Mouse (Mus musculus): Measurements from ENCODE around the gene Gm8024. TPM values are rescaled to one million over a fixed set of nuclear protein-coding genes. Genes with fewer than 3 reads are reported as not detected.
"Not testable (repeated sequence)": the region's sequence is repeated elsewhere in the genome, so short reads cannot be mapped to it uniquely, and the experiment has no call there.

The Gm8024 gene
- not detected for total RNA-seq (2018; cell fraction: chromatin; rRNA removed)
- not detected for total RNA-seq (2018; cell fraction: cytosol; rRNA removed)
- not detected for total RNA-seq (2018; cell fraction: nucleus; rRNA removed)
- polyA plus RNA-seq (2018), result not detected in 3 replicates

- H3K4me3 ChIP-seq (ENCODE audit: inconsistent target); H3K79me2 ChIP-seq (ENCODE audit: inconsistent target); H3K27ac ChIP-seq; H3K36me3 ChIP-seq (ENCODE audit: inconsistent target): not testable (repeated sequence)
- WGBS (ENCODE audit: missing documents), result no CpG with 5 or more reads among the region's 3 CpGs
Measured at GRCm38 (mm10) chr14:42524182-42524581, at the start of gene Gm8024. Gm8024 (minus strand) TSS chr14:42524282.

DNA sequence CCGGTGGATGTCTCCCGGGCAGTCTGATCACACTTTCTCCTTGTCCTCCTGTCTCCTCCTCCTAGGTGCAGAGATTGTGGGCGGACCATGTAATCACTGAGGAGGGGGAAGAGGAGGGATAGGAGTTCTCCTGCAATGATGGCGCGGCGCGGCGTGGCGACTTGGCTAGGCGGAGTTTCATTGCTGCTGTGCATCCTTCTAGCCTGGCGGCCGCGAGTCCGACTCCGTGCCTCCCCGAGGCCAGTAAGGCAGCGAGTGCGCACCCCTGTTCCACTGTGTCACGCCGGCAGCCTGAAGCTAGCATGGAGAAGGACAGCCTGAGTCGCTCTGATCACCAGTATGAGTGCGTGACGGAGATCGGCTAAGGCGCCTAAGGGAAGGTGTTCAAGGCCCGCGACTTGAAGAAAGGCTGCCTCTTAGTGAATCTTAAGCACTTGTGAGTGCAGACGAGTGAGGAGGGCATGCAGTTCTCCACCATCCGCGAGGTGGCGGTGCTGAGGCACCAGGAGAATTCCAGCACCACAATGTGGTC lies 19.2 kb upstream of the Gm8024 start:
- not testable (repeated sequence) for H3K4me3 ChIP-seq (ENCODE audit: inconsistent target); H3K36me3 ChIP-seq (ENCODE audit: inconsistent target); H3K27ac ChIP-seq; H3K79me2 ChIP-seq (ENCODE audit: inconsistent target)
- 3% methylated on average over 4 of the region's 31 CpGs for WGBS (ENCODE audit: missing documents)

DNA sequence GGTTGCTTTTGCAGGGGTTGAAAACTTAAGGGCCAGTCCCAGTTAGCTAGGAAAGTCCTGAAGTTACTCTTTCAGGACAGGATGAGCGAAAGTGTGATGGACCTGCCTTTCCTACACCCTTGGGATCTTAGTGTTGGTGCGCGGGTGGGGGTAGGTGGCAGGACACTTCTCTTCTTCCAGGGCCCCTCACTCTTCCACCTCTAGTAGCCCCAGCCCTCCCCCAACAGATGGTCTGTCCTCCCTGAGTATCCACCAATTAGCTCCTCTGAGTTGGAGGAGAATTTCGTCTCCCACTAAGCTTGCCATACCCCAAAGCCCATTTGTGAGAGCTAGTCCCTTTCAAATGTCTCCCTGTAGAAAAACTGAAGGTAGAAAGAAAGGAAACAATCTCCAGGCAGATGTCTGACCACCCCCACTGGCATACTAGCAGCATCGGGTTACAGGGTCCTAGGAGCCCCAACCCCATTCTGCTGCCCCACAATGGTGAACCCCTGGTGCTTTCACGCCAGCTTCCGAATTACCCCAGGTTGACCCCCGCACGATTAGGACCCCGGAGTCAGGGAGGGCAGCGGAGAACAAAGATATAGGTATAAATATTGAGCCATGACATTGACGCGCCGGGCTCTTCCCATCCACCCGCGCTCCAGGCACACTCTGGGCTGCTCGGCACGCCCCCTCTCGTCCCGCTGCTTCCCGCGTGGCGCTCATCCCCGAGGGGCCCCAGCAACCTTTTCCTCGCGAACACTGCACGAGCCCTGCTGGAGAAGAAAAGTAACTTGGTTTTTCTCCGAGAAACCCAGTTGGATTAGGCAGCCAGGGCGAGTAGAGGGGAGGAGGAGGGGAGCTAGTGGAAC lies 18.5 kb upstream of the Gm8024 start:
- H3K36me3 ChIP-seq (ENCODE audit: inconsistent target); H3K79me2 ChIP-seq (ENCODE audit: inconsistent target); H3K27ac ChIP-seq; H3K4me3 ChIP-seq (ENCODE audit: inconsistent target): not testable (repeated sequence)
- 20% methylated on average over 1 of the region's 29 CpGs for WGBS (ENCODE audit: missing documents)

DNA sequence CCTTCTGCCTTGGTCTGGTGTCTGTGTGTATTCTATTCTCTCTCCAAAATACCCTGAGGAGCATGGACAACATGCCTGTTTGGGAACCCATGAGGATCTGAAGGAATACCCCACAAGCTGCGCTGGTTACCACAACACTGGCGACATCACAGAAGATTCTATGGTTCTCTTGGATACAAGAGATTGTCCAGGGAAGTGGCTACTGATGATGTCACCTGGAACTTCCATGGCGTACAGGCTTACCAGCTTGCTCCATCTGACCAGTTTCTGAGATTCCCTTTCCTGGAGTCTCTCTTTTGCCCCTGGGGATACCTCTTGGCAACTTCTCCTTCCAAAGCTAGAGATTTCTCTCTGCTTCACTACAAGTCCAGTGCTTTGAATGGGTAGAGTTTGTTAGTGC lies 21.8 kb downstream of the Gm8024 start, which contains the start of gene Gm8020:
Gene Gm8020 (minus strand): TSS at position 101 of the 400 bp plus-strand sequence.
- H3K79me2 ChIP-seq (ENCODE audit: inconsistent target); H3K27ac ChIP-seq; H3K36me3 ChIP-seq (ENCODE audit: inconsistent target); H3K4me3 ChIP-seq (ENCODE audit: inconsistent target): not testable (repeated sequence)
- no CpG with 5 or more reads among the region's 3 CpGs for WGBS (ENCODE audit: missing documents)

Other genes with a start within 250 kb of the Gm8024 start
- gene Gm9611, start 226.9 kb downstream of the Gm8024 start, polyA plus RNA-seq (2018), result not detected in 3 replicates
- not detected in 3 replicates for gene Gm7995, start 214.1 kb downstream of the Gm8024 start, polyA plus RNA-seq (2018)
- gene Gm8005, start 84.6 kb downstream of the Gm8024 start, polyA plus RNA-seq (2018), result not detected in 3 replicates
- gene Gm8011, start 60.4 kb downstream of the Gm8024 start, polyA plus RNA-seq (2018), result not detected in 3 replicates
- not detected in 3 replicates for gene Gm8020, start 21.9 kb downstream of the Gm8024 start, polyA plus RNA-seq (2018)
- gene Gm17124, start 75.6 kb upstream of the Gm8024 start, polyA plus RNA-seq (2018), result not detected in 3 replicates
- gene Gm3633, start 117.6 kb upstream of the Gm8024 start, polyA plus RNA-seq (2018), result not detected in 3 replicates
- not detected in 3 replicates for gene Gm10378, start 131.7 kb upstream of the Gm8024 start, polyA plus RNA-seq (2018)
- gene Gm3015, start 244.5 kb upstream of the Gm8024 start, polyA plus RNA-seq (2018), result not detected in 3 replicates